Mouse (Mus musculus) small intestine, adult 2 months (tissue): ENCODE measurements around the gene Ankrd13a.

ENCODE experiments used
- CTCF ChIP-seq: fragments of 200-500 bp; IDR thresholded peaks from 2 replicates; pipeline ENCODE4 v1.5.1; 2012; ENCODE audit warnings: low read depth, mild to moderate bottlenecking, control low read depth, inconsistent platforms, low read length, moderate library complexity, mixed read lengths; ENCODE audit not compliant: insufficient replicate concordance, insufficient read length; ENCODE audit errors: extremely low read depth
- POLR2A ChIP-seq: fragments of 200-500 bp; IDR thresholded peaks from 2 replicates; pipeline ENCODE4 v1.6.1; 2012; ENCODE audit warnings: low read depth, mild to moderate bottlenecking, control low read depth, inconsistent platforms, low read length, moderate library complexity

GRCm38 (mm10) chr5:114813525-114814181 is 39.2 kb downstream of the Ankrd13a start:
- TF ChIP-seq POLR2A: peak; percentile 47; the same call in 1 of the 2 replicates
- no peak for TF ChIP-seq CTCF
